Mouse (Mus musculus) CH12.LX (cell line): ENCODE measurements at regions not wholly inside any gene's neighbourhood (a gene's known extent, or its start where the extent isn't known, plus 50 kb on each side); places are given as distances from the start of the nearest gene placed in this dataset.
"Not testable (repeated sequence)": the region's sequence is repeated elsewhere in the genome, so short reads cannot be mapped to it uniquely, and the experiment has no call there.

Experiments
- DNase-seq: peaks from one replicate; pipeline ENCODE4 v3.0.0-alpha.2; 2013; ENCODE audit errors: extremely low read depth
- H3K27ac ChIP-seq: 2 replicates; pipeline ENCODE4 v1.5.1; 2012; ENCODE audit warnings: low read depth, mild to moderate bottlenecking, control low read depth, moderate library complexity; ENCODE audit not compliant: insufficient read depth
- H3K27me3 ChIP-seq: replicated peaks from 2 replicates; pipeline ENCODE3; 2012; ENCODE audit warnings: inconsistent platforms
- H3K36me3 ChIP-seq, 2 experiments: replicated peaks in 1 of 2; 2 replicates each; pipeline versions ENCODE3 to v1.6.1; 2012; ENCODE audit warnings: inconsistent platforms in 1 of 2, low read length in 1 of 2, mild to moderate bottlenecking in 1 of 2, mixed read lengths in 1 of 2, moderate library complexity in 1 of 2; ENCODE audit not compliant: control insufficient read depth in 1 of 2, insufficient read depth in 1 of 2
- H3K4me1 ChIP-seq, 2 experiments: 2 replicates each; pipeline ENCODE4 v1.6.1; 2012; ENCODE audit warnings: inconsistent platforms in 1 of 2, moderate library complexity in 1 of 2; ENCODE audit not compliant: insufficient read depth in 2 of 2, control insufficient read depth in 1 of 2
- H3K4me2 ChIP-seq: 2 replicates; pipeline ENCODE4 v1.6.1; 2012; ENCODE audit warnings: low read depth, mild to moderate bottlenecking, control low read depth; ENCODE audit not compliant: poor library complexity, insufficient read depth, severe bottlenecking
- H3K4me3 ChIP-seq, 3 experiments: fragments of 150-350 bp in 1 of 3; sonication (generic) in 1 of 3; replicated peaks in 1 of 3; 2 replicates each; pipeline versions ENCODE3 to v1.5.1; 2011 to 2012; ENCODE audit warnings: low read depth in 2 of 3, low read length in 2 of 3, mild to moderate bottlenecking in 2 of 3, moderate library complexity in 2 of 3, control low read depth in 1 of 3, improper control_type of control experiment in 1 of 3, inconsistent platforms in 1 of 3, mixed read lengths in 1 of 3; ENCODE audit not compliant: poor library complexity in 1 of 3
- H3K79me2 ChIP-seq: replicated peaks from 2 replicates; pipeline ENCODE4 v1.6.1; 2012; ENCODE audit warnings: mild to moderate bottlenecking, moderate library complexity; ENCODE audit not compliant: control insufficient read depth, poor library complexity, insufficient read depth, severe bottlenecking; ENCODE audit errors: extremely low read depth
- H3K9ac ChIP-seq: 2 replicates; pipeline ENCODE4 v1.6.1; 2012; ENCODE audit warnings: low read depth, mild to moderate bottlenecking, control low read depth, moderate library complexity; ENCODE audit not compliant: insufficient read depth
- H3K9me3 ChIP-seq: replicated peaks from 2 replicates; pipeline ENCODE3; 2012; ENCODE audit warnings: low read length, inconsistent platforms, mixed read lengths
- CHD1 ChIP-seq: IDR thresholded peaks from 2 replicates; pipeline ENCODE4 v1.6.1; 2012; ENCODE audit warnings: low read depth, low read length, improper control_type of control experiment, inconsistent platforms
- CHD2 ChIP-seq: IDR thresholded peaks from 2 replicates; pipeline ENCODE4 v1.6.1; 2011; ENCODE audit warnings: low read length, improper control_type of control experiment
- CTCF ChIP-seq, 2 experiments: IDR thresholded peaks in 1 of 2; conservative IDR thresholded peaks in 1 of 2; 2 replicates each; pipeline ENCODE4 v1.5.1; 2011 to 2012; ENCODE audit warnings: low read depth in 2 of 2, low read length in 2 of 2, improper control_type of control experiment in 1 of 2, inconsistent platforms in 1 of 2, mild to moderate bottlenecking in 1 of 2, moderate library complexity in 1 of 2
- EP300 ChIP-seq: IDR thresholded peaks from 2 replicates; pipeline ENCODE4 v1.6.1; 2011; ENCODE audit warnings: low read length, improper control_type of control experiment
- ETS1 ChIP-seq: conservative IDR thresholded peaks from 2 replicates; pipeline ENCODE4 v1.6.1; 2012; ENCODE audit warnings: low read depth, mild to moderate bottlenecking, inconsistent platforms, low read length, improper control_type of control experiment, moderate library complexity
- GABPA ChIP-seq: IDR thresholded peaks from 2 replicates; pipeline ENCODE4 v1.6.1; 2012; ENCODE audit warnings: low read depth, low read length, improper control_type of control experiment, inconsistent platforms; ENCODE audit not compliant: insufficient replicate concordance
- IRF4 ChIP-seq: IDR thresholded peaks from 2 replicates; pipeline ENCODE4 v1.6.1; 2014; ENCODE audit warnings: low read depth, mild to moderate bottlenecking, inconsistent platforms, low read length, improper control_type of control experiment
- JUN ChIP-seq: IDR thresholded peaks from 2 replicates; pipeline ENCODE4 v1.6.1; 2011; ENCODE audit warnings: low read depth, mild to moderate bottlenecking, low read length, improper control_type of control experiment, moderate library complexity; ENCODE audit not compliant: insufficient read depth
- KAT2A ChIP-seq: IDR thresholded peaks from 2 replicates; pipeline ENCODE4 v1.6.1; 2012; ENCODE audit warnings: low read length, improper control_type of control experiment, inconsistent platforms; ENCODE audit not compliant: insufficient replicate concordance
- MAZ ChIP-seq: IDR thresholded peaks from 2 replicates; pipeline ENCODE4 v1.6.1; 2012; ENCODE audit warnings: low read depth, mild to moderate bottlenecking, inconsistent platforms, low read length, improper control_type of control experiment, moderate library complexity
- MXI1 ChIP-seq: IDR thresholded peaks from 2 replicates; pipeline ENCODE4 v1.6.1; 2011; ENCODE audit warnings: mild to moderate bottlenecking, low read depth, low read length, improper control_type of control experiment
- NELFE ChIP-seq: IDR thresholded peaks from 2 replicates; pipeline ENCODE4 v1.6.1; 2011; ENCODE audit warnings: low read depth, low read length, improper control_type of control experiment
- RAD21 ChIP-seq: IDR thresholded peaks from 2 replicates; pipeline ENCODE4 v1.6.1; 2011; ENCODE audit warnings: low read depth, mild to moderate bottlenecking, low read length, improper control_type of control experiment, moderate library complexity
- TCF12 ChIP-seq: IDR thresholded peaks from 2 replicates; pipeline ENCODE4 v1.6.1; 2014; ENCODE audit warnings: low read depth, mild to moderate bottlenecking, inconsistent platforms, low read length, improper control_type of control experiment
- UBTF ChIP-seq: IDR thresholded peaks from 2 replicates; pipeline ENCODE4 v1.6.1; 2012; ENCODE audit warnings: low read depth, mild to moderate bottlenecking, inconsistent platforms, low read length, improper control_type of control experiment, moderate library complexity
- USF1 ChIP-seq: IDR thresholded peaks from 2 replicates; pipeline ENCODE4 v1.6.1; 2014; ENCODE audit warnings: low read depth, mild to moderate bottlenecking, inconsistent platforms, low read length, improper control_type of control experiment
- dilution Hi-C: fragments of 300-500 bp; cut with MboI; formaldehyde crosslinking; loops from 2 replicates; pipeline ENCODE4 v1.14.3; 2020; ENCODE audit warnings: low sequenced_read_pairs; ENCODE audit not compliant: extremely low pct_unique_long_range_greater_than_20kb, extremely low pct_ligation_motif_present
- in situ Hi-C: fragments of 300-500 bp; cut with MboI; formaldehyde crosslinking; loops from 3 replicates; pipeline ENCODE4 v1.14.3; 2019; ENCODE audit warnings: low sequenced_read_pairs, low pct_ligation_motif_present, low pct_unique_long_range_greater_than_20kb, mixed read lengths

- in situ Hi-C loops, result no loop called here
- H3K36me3 ChIP-seq, result no peaks in the 10 kb centered on the region
- TF ChIP-seq MXI1, result no peak
- TF ChIP-seq, all 38 proteins: peak for 0
- Histone ChIP-seq H3K4me2 (no peak overlapping the region), H3K4me3 (no peak overlapping the region), H3K27ac (no peak overlapping the region), H3K27me3 (no peaks in the 10 kb centered on the region), H3K79me2 (no peaks in the 10 kb centered on the region), H3K9ac (no peak overlapping the region), H3K9me3 (no peaks in the 10 kb centered on the region), H3K4me1 (no peaks in the 10 kb centered on the region)
- dilution Hi-C loops, result no loop called here
- DNase-seq, result no peak
Measured at GRCm38 (mm10) chr4:23271947-23272346, 783.8 kb upstream of the Pou3f2 start.

- no peak for DNase-seq
- no peaks in the 10 kb centered on the region for H3K4me1 ChIP-seq
- in situ Hi-C loops (no loop called here), dilution Hi-C loops (no loop called here)
- H3K9me3 ChIP-seq, result no peaks in the 10 kb centered on the region
- H3K36me3 ChIP-seq, result no peaks in the 10 kb centered on the region
- no peaks in the 10 kb centered on the region for H3K79me2 ChIP-seq
- TF ChIP-seq EP300 (no peak), USF1 (no peak), UBTF (no peak), ETS1 (no peak), GABPA (no peak), KAT2A (no peak), CHD1 (no peak), JUN (no peak)
- no peak overlapping the region for H3K4me2 ChIP-seq
- H3K27ac ChIP-seq, result no peak overlapping the region
- H3K4me3 ChIP-seq, result no peak overlapping the region
- H3K27me3 ChIP-seq, result no peaks in the 10 kb centered on the region
- no peak overlapping the region for H3K9ac ChIP-seq
Measured at GRCm38 (mm10) chr4:23260371-23260770, 772.2 kb upstream of the Pou3f2 start.

GRCm38 (mm10) chr4:23234960-23235359 is 746.8 kb upstream of the Pou3f2 start:
- Histone ChIP-seq H3K9me3 (no peaks in the 10 kb centered on the region), H3K79me2 (no peaks in the 10 kb centered on the region), H3K4me1 (no peaks in the 10 kb centered on the region), H3K36me3 (no peaks in the 10 kb centered on the region), H3K27me3 (no peaks in the 10 kb centered on the region), H3K4me2 (no peak overlapping the region), H3K27ac (no peak overlapping the region), H3K4me3 (no peak overlapping the region), H3K9ac (no peak overlapping the region)
- dilution Hi-C loops, result no loop called here
- in situ Hi-C loops, result no loop called here
- DNase-seq, result no peak
- TF ChIP-seq MAZ (no peak), UBTF (no peak), RAD21 (no peak), IRF4 (no peak), USF1 (no peak), CTCF (conservative IDR thresholded peaks at IDR 0.05 in 1 of 2, IDR thresholded peaks at IDR 0.05 in 1 of 2; ENCODE audit: low read depth in 2 of 2, low read length in 2 of 2) (no peak), TCF12 (no peak), NELFE (no peak), CHD2 (no peak)

- H3K4me2 ChIP-seq, H3K9me3 ChIP-seq, H3K4me3 ChIP-seq, H3K4me1 ChIP-seq, H3K9ac ChIP-seq, H3K36me3 ChIP-seq, in situ Hi-C loops, DNase-seq, H3K27me3 ChIP-seq, H3K27ac ChIP-seq, H3K79me2 ChIP-seq, dilution Hi-C loops: not testable (repeated sequence)
Measured at GRCm38 (mm10) chr4:23194756-23195155, 706.6 kb upstream of the Pou3f2 start.
